Mouse (Mus musculus): ENCODE results near the gene Baiap2. TPM values are rescaled to one million over a fixed set of nuclear protein-coding genes. Genes with fewer than 3 reads are reported as not detected.

Gene Baiap2
- polyA plus RNA-seq, 1 experiment from 2014 or later, result 16.8 TPM

GRCm38 (mm10) chr11:119951326-119951725 is 8.8 kb downstream of the Baiap2 start:
- no peak overlapping the region for H3K9ac ChIP-seq
- H3K9me3 ChIP-seq, result no peaks in the 10 kb centered on the region
- no peaks in the 10 kb centered on the region for H3K27me3 ChIP-seq
- H3K4me1 ChIP-seq, result peaks cover 37% of the 10 kb centered on the region
- no peak overlapping the region for H3K27ac ChIP-seq
- 88% methylated on average over 6 of the region's 6 CpGs for WGBS
- no peak for ATAC-seq (ENCODE audit: low FRiP score, low read depth)
- no peak overlapping the region for H3K4me3 ChIP-seq
- no peak overlapping the region for H3K4me2 ChIP-seq (replicated peaks)
- H3K36me3 ChIP-seq, result no peaks in the 10 kb centered on the region

GRCm38 (mm10) chr11:119952429-119953224 is 10.1 kb downstream of the Baiap2 start:
- no peak for ATAC-seq (ENCODE audit: low FRiP score, low read depth)
- Histone ChIP-seq H3K27me3 (no peaks in the 10 kb centered on the region), H3K9ac (no peak overlapping the region; the same call in 1 of the 2 replicates), H3K4me3 (no peak overlapping the region), H3K4me1 (peaks cover 37% of the 10 kb centered on the region), H3K9me3 (no peaks in the 10 kb centered on the region), H3K36me3 (no peaks in the 10 kb centered on the region), H3K27ac (no peak overlapping the region; the same call in 1 of the 2 replicates), H3K4me2 (replicated peaks) (no peak overlapping the region)
- 72% methylated on average over 5 of the region's 5 CpGs for WGBS

- Histone ChIP-seq H3K27ac (no peak overlapping the region), H3K36me3 (peaks cover 4% of the 10 kb centered on the region), H3K4me1 (peaks cover 35% of the 10 kb centered on the region), H3K9ac (no peak overlapping the region), H3K27me3 (no peaks in the 10 kb centered on the region), H3K4me2 (replicated peaks) (no peak overlapping the region), H3K4me3 (no peak overlapping the region), H3K9me3 (no peaks in the 10 kb centered on the region)
- 67% methylated on average over 4 of the region's 4 CpGs for WGBS
- ATAC-seq (ENCODE audit: low FRiP score, low read depth), result no peak
Measured at GRCm38 (mm10) chr11:119954233-119954632, 11.7 kb downstream of the Baiap2 start.

DNA sequence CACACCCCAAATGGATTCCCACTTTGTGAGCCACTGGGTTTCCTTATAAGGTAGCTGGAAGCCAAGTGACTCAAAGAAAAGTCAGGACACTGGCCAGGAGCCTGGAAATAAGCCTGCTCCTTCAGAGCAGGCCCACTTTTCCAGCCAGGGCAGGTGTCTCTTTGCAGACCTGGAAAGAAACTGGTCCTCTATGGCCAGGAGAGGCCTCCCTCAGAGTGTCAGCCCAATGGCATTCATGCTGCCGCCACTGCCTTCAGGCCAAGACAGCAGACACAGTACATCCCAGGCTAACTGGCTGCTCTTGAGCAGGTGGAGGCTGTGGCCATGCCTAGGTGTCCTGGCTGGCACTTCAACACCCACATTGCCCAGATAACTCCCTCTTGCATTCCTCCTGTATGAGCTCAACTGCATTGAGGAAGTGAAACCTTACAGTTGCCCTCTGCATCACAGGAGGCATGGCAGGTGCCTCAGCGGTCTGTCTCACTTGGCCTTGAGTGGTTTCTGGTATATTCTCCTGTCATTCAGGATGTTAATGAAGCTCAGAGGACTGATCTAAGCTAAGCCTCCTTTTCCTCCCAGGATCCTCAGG is 12.3 kb downstream of the Baiap2 start:
- Histone ChIP-seq H3K9ac (no peak overlapping the region), H3K4me2 (replicated peaks) (no peak overlapping the region), H3K4me1 (peaks cover 33% of the 10 kb centered on the region), H3K27me3 (no peaks in the 10 kb centered on the region), H3K4me3 (no peak overlapping the region), H3K27ac (no peak overlapping the region), H3K36me3 (peaks cover 4% of the 10 kb centered on the region), H3K9me3 (no peaks in the 10 kb centered on the region)
- ATAC-seq (ENCODE audit: low FRiP score, low read depth), result no peak
- WGBS, result 69% methylated on average over 2 of the region's 2 CpGs

DNA sequence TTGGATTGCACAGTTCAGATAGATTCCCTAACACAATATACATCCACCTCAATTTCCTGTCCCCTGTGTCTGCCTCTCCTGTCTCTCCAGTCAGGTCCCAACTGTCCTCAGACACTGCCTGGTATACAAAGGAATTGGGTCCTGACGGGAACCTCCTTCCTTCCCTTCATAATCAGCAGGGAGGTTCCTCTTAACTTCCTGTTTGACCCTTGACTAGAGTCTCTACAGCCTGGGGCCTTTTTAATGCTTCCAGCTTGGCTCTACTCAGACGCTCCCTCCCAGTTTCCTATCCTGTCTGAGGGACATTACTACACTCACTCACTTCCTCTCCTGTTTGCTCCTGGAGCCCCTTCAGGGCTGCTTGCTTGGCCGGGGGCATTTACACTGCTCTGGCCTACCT is 12.9 kb downstream of the Baiap2 start:
- 52% methylated on average over 3 of the region's 3 CpGs for WGBS
- Histone ChIP-seq H3K27ac (no peak overlapping the region), H3K36me3 (peaks cover 7% of the 10 kb centered on the region), H3K27me3 (no peaks in the 10 kb centered on the region), H3K4me1 (peaks cover 33% of the 10 kb centered on the region), H3K4me3 (no peak overlapping the region), H3K9ac (no peak overlapping the region), H3K4me2 (replicated peaks) (no peak overlapping the region), H3K9me3 (no peaks in the 10 kb centered on the region)
- no peak for ATAC-seq (ENCODE audit: low FRiP score, low read depth)

GRCm38 (mm10) chr11:119956590-119956989 is 14.0 kb downstream of the Baiap2 start:
- H3K4me2 ChIP-seq (replicated peaks), result no peak overlapping the region
- 70% methylated on average over 13 of the region's 13 CpGs for WGBS
- no peak overlapping the region for H3K27ac ChIP-seq
- H3K36me3 ChIP-seq, result peaks cover 16% of the 10 kb centered on the region
- no peaks in the 10 kb centered on the region for H3K27me3 ChIP-seq
- H3K4me3 ChIP-seq, result no peak overlapping the region
- H3K9me3 ChIP-seq, result no peaks in the 10 kb centered on the region
- no peak for ATAC-seq (ENCODE audit: low FRiP score, low read depth)
- peaks cover 33% of the 10 kb centered on the region for H3K4me1 ChIP-seq
- no peak overlapping the region for H3K9ac ChIP-seq

DNA sequence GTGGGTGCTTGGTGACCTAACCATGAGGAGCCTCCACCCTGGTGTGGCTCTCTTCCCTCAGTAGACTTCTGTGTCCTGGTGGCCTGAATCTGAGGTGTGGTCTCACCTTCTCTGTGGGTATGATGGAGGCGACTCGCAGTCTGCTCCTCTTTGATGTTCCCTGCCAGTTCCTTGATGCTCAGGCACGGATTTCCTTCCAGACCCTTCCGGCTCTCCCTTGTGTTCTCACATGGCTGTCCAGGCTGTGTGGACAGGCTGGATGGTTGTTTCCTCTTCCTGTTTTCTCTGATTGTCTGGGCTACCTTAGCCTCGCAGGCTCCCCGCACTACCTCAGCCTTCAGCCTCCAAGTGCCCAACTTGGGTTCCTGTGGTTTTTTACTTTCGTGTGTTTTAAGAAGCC is 16.3 kb downstream of the Baiap2 start:
- Histone ChIP-seq H3K4me1 (peaks cover 16% of the 10 kb centered on the region; the same call in 1 of the 2 replicates), H3K9ac (no peak overlapping the region), H3K36me3 (peaks cover 16% of the 10 kb centered on the region), H3K9me3 (no peaks in the 10 kb centered on the region), H3K4me2 (replicated peaks) (no peak overlapping the region), H3K4me3 (no peak overlapping the region), H3K27ac (no peak overlapping the region), H3K27me3 (no peaks in the 10 kb centered on the region)
- WGBS, result 78% methylated on average over 7 of the region's 7 CpGs
- ATAC-seq (ENCODE audit: low FRiP score, low read depth), result no peak

GRCm38 (mm10) chr11:119959714-119960113 is 17.2 kb downstream of the Baiap2 start:
- Histone ChIP-seq H3K4me1 (peaks cover 12% of the 10 kb centered on the region; the same call in 1 of the 2 replicates), H3K4me3 (no peak overlapping the region), H3K9me3 (no peaks in the 10 kb centered on the region), H3K4me2 (replicated peaks) (no peak overlapping the region), H3K27me3 (no peaks in the 10 kb centered on the region), H3K9ac (no peak overlapping the region), H3K27ac (no peak overlapping the region), H3K36me3 (peaks cover 16% of the 10 kb centered on the region)
- 78% methylated on average over 4 of the region's 4 CpGs for WGBS
- no peak for ATAC-seq (ENCODE audit: low FRiP score, low read depth)

DNA sequence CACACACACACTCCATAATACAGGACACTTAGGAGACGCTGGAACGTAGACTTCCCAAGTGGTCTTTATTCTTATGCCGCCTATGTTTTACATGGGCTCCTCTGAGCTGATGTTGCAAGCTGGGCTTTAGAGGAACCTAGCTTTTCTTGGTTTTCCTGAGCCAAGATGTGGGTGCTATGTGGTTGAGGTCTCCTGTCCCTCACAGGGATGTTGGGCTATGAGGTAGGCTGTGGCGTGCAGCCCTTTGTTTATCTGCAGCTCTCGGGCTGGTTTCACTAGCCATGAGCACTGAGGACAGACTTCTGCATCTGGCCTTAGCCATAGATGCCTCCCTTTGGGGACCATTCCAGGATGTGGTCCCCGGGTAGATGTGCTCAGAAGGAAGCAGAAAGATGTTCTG is 18.1 kb downstream of the Baiap2 start:
- Histone ChIP-seq H3K9me3 (no peaks in the 10 kb centered on the region), H3K36me3 (peaks cover 16% of the 10 kb centered on the region), H3K27me3 (no peaks in the 10 kb centered on the region), H3K4me3 (no peak overlapping the region), H3K4me1 (0 out of 2 replicates have a peak, but pooled peaks cover 3% of the 10 kb centered on the region), H3K9ac (no peak overlapping the region), H3K4me2 (replicated peaks) (no peak overlapping the region), H3K27ac (no peak overlapping the region)
- ATAC-seq (ENCODE audit: low FRiP score, low read depth), result no peak
- whole genome bisulfite sequencing, result 90% methylated on average over 6 of the region's 6 CpGs

DNA sequence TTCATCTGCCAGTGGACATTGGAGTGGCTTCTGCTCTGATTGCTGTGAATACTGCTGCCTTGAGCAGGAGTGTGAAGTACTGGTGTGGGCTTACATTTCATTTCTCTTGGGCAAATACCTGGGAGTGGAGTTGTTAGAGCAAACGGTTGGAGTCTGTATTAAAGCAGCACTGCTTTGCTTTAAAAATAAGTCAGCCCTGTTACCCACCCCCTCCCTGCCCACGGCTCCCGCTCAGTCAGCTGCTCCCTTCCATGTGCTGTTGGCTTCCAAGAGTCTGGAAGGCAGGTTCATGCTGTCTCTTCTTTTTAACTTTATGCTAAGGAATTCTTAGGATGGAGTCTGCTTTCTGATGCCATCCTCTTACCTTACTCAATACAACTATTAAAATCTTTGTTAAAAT is 18.9 kb downstream of the Baiap2 start:
- 0 out of 2 replicates have a peak, but pooled peaks cover 2% of the 10 kb centered on the region for H3K4me1 ChIP-seq
- no peaks in the 10 kb centered on the region for H3K27me3 ChIP-seq
- no peak overlapping the region for H3K4me2 ChIP-seq (replicated peaks)
- no peak overlapping the region for H3K9ac ChIP-seq
- no peaks in the 10 kb centered on the region for H3K9me3 ChIP-seq
- 60% methylated on average over 3 of the region's 3 CpGs for WGBS
- peaks cover 16% of the 10 kb centered on the region for H3K36me3 ChIP-seq
- H3K27ac ChIP-seq, result no peak overlapping the region
- no peak overlapping the region for H3K4me3 ChIP-seq
- ATAC-seq (ENCODE audit: low FRiP score, low read depth), result no peak

DNA sequence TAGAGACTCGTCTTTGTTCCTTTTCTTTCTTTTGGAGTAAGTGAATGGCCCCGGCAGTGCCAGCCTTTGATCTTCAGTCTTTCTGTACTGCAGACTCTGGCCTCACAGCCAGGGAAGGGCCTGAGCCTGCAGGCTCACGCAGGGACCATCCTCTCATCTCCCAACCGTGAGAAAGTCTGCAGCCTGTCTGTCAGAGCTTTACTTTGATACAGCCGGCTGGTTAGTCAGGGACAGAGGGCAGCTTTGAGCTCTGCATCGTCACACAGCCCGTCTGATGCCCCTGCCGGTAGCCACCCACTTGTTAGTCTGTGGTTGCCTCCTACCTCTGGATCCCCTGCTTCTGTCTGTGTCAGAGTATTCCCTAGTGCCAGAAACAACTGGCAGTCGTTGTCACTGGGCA is 22.5 kb downstream of the Baiap2 start:
- H3K4me3 ChIP-seq, result no peak overlapping the region
- no peak for ATAC-seq (ENCODE audit: low FRiP score, low read depth)
- peaks cover 24% of the 10 kb centered on the region for H3K36me3 ChIP-seq
- 26% methylated on average over 9 of the region's 9 CpGs for WGBS
- H3K9ac ChIP-seq, result no peak overlapping the region
- peaks cover 7% of the 10 kb centered on the region for H3K4me1 ChIP-seq
- H3K27ac ChIP-seq, result no peak overlapping the region
- H3K4me2 ChIP-seq (replicated peaks), result no peak overlapping the region
- no peaks in the 10 kb centered on the region for H3K27me3 ChIP-seq
- H3K9me3 ChIP-seq, result no peaks in the 10 kb centered on the region

- no peak overlapping the region for H3K27ac ChIP-seq
- no peaks in the 10 kb centered on the region for H3K27me3 ChIP-seq
- 79% methylated on average over 6 of the region's 6 CpGs for WGBS
- no peaks in the 10 kb centered on the region for H3K9me3 ChIP-seq
- peaks cover 15% of the 10 kb centered on the region; the same call in 1 of the 2 replicates for H3K36me3 ChIP-seq
- no peak overlapping the region for H3K4me2 ChIP-seq (replicated peaks)
- ATAC-seq (ENCODE audit: low FRiP score, low read depth), result no peak
- peaks cover 7% of the 10 kb centered on the region for H3K4me1 ChIP-seq
- H3K9ac ChIP-seq, result no peak overlapping the region
- no peak overlapping the region for H3K4me3 ChIP-seq
Measured at GRCm38 (mm10) chr11:119966294-119966693, 23.7 kb downstream of the Baiap2 start.

All from limb, embryonic 13.5 days (tissue).